Mouse (Mus musculus) kidney, postnatal 14 days (tissue): ENCODE results near the gene Lect2.
A peak's percentile ranks its signal among the peaks of the same experiment; 100 is the strongest.

Experiments used
- DNase-seq: peaks from one replicate; pipeline ENCODE4 v3.0.0; 2022; ENCODE audit warnings: mixed read lengths

Gene Lect2

DNA sequence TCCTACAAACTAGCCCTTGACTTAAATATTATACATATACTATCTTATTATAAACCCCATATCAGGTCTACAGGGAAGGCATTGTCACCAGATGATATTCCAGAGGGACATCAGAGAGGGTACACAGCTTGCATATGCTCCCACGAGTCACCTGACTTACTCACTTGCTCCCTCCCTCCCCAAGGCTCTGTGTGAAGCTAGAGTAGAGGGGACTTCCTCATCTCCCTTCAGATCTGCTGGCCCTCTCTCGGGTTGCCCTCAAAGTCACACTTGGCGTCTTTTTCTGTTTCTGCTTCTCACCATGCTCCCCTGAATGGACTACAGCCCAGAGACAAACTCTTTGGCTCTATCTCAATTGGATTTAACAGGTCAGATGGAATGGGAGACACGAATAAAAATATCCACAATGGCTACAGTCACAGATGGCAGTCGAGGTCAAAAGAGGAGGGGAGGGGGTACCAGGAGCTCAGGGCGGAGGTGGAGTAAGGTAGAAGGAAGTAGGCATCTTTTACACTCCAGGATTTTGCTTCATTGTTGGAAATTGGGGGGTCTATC lies 46.4 kb downstream of the Lect2 start:
- DNase-seq: no peak

DNA sequence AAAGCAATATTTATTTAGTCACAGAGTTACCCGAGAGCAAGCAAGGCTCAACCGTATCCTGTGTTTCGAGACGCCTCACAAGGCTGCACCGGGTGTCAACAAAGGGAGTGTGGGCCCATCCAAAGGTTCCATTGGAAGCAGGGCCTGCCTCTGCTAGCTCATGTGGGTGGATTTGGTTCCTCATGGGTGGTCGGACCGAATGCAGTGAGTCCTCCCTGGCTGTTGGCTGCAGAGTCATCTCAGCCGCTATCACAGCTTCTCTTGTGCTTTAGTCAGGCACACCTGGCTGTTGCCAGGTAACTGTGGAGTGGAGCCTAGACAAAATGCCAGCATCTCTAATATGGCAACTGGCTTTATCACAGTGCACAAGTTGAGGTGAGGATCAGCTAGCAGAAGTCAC lies 47.7 kb downstream of the Lect2 start:
- no peak for DNase-seq

DNA sequence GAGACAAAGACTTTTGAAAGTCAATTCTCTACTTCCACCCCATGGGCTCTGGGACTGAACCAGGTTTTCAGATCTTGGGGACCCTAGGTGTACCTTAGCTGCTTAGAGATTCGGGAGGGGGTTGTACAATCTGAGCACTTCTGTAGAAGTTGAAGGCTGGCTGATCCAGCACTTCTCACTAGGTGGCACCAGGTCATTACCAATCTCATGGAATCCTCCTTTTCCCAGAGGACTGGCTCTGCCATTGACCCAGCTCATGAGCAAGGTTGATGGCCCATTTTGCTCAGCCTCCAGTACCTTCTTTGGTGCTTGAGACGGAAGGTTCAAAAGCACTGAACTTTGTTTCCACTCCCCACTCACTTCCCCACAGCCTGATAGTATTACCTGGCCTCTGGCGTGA lies 48.2 kb downstream of the Lect2 start:
- DNase-seq: peak; percentile 16

- no peak for DNase-seq
These were observed 53.9 kb downstream of the Lect2 start for GRCm38 (mm10) chr13:56494440-56494839.
